Mouse (Mus musculus) adrenal gland (tissue): Measurements from ENCODE around the gene Mex3a.
"Not testable (repeated sequence)": the region's sequence is repeated elsewhere in the genome, so short reads cannot be mapped to it uniquely, and the experiment has no call there.

Experiments used
- intact Hi-C: fragments of 180-260 bp; cut with DNase I; formaldehyde crosslinking; loops from one replicate; pipeline ENCODE4 v1.15.1; 2025

Gene Mex3a

DNA sequence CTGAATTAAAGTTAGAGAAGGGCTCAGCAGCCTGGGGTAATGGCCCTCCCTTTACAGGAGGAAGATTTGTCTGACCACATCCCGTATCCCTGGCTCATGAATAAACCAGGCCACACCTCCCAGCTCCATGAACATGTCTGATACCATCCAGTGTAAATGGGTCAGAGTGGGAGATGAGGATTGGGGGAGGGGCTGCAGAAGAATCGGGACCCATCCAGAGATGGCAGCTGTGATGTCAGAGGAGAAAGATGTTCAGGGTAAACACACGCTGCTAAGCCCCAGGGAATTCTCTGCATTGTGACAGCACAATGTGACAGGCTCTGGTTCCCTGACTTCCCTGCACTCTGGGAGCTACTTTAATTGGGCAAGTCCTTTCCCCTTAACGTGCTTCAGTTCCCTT, 31.2 kb downstream of the Mex3a start:
- intact Hi-C loops, result no loop called here

DNA sequence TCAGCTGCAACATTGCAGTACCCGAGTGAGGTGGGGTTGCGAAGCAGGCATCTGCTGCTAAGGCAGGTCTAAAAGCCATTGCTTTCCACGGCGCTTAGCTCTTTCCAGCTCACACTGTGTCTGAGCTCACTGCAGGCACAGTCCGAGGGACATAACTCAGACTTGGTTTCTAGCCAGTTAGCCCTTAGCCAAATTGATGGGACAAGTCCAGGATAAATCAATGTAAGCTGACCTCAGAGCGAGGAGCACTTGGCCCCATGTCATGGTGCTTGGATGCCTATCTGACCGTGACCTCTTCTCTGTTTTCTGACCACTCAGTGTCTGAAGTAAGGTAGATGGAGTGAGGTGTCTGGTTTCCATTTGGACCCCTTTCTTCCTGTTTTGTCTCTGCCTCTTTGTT, 31.8 kb downstream of the Mex3a start:
- intact Hi-C loops, result no loop called here

DNA sequence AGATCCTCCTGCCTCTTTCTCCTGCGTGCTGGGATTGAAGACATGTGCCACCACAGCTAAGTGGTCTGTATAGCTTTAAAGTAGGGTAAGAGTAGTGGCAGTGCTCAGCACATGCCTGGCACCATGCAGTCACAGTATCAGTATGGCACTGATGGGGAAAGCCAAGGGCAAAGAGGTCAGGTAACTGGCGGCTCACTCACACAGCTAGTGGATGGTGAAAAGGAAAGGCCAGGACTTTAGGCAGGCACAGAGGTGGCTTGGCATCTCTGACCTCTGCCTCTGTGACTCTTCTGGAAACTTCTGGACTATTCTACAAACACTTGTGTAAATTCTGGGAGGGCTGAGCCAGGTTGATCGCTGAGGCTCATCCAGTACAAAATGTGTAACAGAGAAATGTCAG, 33.9 kb downstream of the Mex3a start:
- intact Hi-C loops, result no loop called here

DNA sequence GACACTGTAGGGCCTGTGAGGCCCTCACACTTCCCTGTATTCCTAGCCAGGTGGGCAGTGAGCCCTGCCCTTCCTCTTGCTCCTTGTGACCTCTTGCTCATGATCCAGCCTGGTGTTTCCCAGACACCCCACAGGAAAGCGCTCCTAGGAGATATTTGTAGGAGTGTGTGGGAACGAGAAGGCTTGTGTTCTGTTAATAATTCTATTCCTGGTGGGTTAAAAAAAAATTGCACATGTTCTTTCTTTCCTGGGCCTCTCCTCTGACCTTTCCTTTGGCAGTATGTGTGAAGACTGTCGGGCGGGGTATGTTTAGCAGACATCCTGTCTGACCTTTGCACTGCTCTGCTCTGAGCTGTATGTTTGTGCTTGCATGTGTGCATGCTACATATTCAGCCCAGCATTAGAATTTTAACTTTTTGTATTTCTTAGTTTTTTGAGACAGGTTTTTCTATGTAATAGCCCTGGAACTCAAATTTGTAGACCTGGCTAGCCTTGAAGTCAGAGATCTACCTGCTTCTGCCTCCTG, 34.4 kb downstream of the Mex3a start:
- intact Hi-C loops, result no loop called here

DNA sequence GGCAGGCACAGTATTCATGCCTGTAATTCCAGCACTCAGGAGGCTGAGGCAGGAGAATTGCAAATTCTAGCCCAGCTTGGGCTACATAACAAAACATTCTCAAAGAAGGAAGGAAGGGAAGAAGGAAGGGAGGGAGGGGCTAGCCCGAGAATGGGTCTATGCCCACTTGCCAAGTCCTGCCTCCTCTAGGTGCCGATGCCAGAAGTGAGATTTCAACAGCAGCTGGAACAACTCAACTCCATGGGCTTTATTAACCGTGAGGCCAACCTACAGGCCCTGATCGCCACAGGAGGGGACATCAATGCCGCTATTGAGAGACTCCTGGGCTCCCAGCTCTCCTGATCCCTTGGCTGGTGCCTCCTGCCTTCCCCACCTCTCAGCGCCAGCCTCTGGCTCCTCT, 35.7 kb downstream of the Mex3a start:
- intact Hi-C loops, result no loop called here

DNA sequence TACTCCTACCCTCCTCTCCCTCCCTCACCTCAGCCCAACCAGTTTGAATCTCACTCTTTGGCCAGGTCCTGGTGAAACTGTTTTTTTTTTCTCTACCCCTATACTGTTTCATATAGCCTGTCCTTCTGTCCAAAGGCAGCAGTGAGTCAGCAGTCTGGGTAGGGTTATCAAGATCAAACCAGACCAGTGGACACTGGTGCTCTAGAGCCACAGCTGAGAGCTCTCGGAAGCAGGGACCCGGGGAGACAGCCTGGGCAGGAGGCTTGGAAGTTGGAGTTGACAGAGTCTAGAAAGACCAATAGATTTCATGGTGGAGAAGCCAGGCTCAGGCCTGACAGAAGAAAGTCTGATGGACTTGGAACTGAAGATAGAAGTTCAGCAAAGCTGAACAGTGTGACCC, 36.4 kb downstream of the Mex3a start:
- intact Hi-C loops, result no loop called here

DNA sequence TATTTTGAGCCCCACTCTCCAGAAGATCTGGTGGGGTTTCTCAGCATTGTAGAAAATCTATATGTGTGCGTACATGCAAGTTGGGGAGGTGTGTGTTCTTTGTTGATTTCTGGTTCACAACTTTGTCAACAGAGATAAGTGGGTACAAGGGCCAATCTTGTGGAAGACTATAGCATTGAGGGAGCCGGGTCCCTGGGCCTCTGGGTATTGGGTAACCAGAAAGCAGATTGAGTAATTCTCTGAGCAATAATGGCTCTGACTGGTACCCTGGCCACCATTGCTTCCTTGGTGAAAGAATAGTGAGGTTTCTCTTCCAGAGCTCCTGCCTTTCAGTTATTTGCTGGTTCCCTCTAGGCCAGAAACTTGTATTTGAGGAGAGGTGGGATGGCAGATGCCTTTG, 36.9 kb downstream of the Mex3a start:
- intact Hi-C loops, result no loop called here

DNA sequence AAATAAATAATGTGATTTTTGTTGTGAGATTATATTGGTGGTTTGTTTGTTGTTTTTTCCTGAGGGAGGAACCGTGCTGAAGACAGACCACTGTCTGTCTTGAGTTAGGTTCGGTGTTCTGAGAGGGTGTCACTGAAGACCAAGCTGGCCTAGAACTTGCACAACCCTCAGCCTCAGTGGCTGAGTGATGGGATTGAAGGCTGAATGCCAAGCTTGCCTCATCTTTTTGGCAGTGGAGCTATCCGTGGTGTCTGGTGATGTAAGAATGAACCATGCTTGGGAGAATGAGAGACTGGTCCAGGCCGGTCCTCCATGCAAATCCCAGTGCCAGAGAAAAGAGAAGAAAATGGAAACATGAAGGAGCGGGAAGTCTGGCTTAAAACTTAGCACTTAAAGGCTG, 37.5 kb downstream of the Mex3a start:
- intact Hi-C loops, result no loop called here

DNA sequence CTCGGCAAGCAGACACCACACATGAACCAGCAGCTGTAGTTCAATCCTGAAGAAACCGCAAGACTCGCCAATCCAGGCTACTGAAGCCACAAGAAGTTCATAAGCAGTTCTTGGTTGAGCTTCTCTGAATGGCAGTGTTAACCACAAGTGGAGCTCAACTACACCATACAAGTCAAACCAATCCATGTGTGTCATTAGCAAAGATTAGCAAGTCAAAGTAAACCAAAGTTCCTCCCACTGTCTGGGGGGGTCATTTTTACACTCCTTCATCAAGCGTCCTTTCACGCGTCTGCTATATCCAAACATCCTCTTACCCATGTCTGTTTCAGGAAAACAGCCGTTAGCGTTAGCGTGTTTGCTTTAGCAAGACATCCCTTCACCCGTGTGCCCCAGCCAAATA, 38.1 kb downstream of the Mex3a start:
- intact Hi-C loops, result no loop called here

DNA sequence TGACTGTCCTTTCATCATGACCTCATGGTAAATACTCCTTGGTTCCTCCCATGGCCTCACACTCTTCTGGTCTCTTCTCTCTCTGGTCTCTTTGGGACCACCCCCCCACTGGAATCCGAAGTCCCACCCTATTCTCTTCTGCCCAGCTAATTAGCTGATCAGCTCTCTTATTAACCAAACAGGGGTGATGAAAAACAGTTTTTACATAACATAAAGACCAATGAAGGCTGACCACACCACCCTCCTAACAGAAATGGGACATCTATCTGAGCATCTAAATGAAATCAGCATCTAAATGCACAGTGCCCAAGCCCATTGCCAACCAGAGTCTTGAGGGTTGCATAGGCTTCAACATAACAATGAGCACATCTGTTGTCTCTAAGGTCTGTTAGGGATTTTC, 39.7 kb downstream of the Mex3a start:
- intact Hi-C loops, result no loop called here

DNA sequence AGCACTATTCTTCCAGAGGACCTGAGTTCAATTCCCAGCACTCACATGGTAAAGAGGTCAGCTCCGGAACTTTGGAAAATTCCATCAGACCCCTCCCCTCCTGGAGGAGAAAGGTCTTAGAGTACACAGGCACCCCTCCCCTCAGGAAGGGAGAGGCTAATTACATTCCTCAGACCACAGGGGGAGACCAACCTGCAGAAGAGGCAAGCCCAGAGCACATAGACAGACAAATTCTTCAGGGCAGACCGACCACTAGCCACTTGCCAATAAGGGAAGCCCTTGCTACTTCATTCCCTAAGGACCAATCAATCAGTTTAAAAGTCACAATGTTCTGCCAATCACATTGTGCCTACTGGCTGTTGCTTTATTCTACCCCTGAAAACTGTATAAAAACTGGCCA, 40.6 kb downstream of the Mex3a start:
- intact Hi-C loops, result no loop called here

DNA sequence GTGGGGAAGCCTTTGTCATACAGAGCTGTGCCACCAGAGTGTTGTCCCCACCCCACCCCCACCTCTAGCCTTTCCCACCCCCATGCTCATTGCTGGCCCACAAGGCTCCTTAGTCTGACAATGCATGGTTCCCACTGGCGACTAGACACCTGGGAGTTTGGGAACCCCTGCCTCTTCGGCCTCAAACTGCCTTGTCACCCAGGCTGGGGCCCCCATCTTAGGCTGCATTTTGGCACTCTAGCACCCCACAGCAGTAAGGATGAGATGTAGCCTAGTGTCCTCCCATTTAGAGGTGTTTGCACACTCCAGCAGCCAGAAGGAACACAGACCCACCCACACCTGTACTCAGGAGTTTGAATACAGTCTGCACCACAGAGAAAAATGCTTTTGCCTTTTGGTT, 41.6 kb downstream of the Mex3a start:
- intact Hi-C loops, result no loop called here

DNA sequence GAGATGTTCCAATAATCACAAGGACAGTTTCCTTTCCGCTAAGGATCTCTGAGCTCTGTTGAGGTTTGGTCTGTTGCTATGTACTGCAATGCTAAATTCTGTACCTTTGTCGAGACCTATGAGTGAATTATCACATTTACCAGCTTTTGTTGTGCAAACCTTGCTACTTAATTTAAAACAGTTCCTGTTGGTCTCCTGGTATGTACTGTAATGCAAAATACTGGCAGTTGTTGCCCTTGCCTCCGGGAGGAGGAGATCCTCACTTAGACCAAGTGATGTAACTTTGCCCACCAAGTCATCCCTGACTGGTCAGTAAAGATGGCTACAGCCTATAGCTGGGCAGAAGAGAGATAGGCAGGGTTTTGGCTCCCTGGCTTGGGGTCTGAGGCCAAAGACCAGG, 43.3 kb downstream of the Mex3a start, which contains the start of gene Ssr2:
Ssr2 (plus strand) TSS at position 337 of the 400 bp plus-strand sequence.
- intact Hi-C loops, result no loop called here

DNA sequence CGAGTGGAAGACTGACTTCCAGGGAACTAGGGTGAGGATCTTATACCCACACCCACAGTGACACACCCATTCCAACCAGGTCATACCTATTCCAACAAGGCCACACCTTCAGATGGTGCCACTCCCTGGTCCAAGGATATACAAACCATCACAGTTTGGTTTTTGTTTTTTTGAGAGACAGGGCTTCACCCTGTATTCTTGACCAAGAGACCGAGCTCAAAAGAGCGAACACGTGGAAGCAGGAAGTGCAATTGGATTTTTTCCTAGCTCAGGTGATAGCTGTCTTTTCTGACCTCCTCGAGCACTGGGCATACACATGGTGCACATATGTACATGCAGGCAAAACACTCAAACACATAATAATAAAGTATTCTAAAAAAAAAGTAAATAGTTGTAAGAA, 45.7 kb downstream of the Mex3a start:
- intact Hi-C loops, result not testable (repeated sequence)

DNA sequence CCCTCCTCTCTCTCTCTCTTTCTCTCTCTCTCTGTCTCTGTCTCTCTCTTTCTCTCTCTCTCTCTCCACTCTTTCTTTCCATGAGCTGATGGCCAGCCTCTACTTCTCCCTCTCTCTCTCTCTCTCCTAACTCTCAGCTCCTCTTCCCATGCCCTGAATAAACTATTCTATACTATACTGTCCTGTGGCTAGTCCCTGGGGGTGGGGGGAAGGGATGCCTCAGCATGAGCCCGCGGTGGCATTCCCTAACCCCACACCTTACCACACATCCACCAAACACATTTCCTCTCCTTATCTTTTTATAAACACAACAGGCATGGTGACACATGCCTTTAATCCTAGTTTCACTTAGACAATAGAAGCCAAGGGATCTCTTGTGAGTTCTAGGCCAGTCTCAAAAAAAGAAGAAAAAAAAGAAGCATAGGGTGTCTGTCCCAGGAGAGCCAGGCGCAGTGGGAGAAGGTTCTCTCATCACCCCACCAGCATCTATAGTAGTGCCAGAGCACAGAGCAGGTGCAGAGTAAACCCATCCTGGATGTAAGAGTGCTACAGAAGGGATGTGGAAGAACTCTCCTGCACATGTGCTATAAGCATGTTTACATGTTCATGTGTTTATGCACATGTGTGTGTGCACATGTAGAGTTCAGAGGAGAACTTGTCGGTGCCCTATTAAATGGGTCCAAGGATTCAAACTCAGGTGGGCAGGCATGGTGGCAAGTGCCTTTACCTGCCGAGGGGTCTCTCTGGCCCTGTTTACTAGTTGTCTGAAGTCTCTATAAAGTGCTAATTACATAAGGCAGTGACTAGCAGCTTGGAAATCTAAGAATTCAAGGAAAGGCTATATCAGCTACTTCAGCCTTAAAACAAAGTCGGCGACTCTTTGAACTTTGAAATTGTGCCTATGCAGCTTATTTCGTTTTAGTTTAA, 46.6 kb downstream of the Mex3a start:
- intact Hi-C loops, result no loop called here

DNA sequence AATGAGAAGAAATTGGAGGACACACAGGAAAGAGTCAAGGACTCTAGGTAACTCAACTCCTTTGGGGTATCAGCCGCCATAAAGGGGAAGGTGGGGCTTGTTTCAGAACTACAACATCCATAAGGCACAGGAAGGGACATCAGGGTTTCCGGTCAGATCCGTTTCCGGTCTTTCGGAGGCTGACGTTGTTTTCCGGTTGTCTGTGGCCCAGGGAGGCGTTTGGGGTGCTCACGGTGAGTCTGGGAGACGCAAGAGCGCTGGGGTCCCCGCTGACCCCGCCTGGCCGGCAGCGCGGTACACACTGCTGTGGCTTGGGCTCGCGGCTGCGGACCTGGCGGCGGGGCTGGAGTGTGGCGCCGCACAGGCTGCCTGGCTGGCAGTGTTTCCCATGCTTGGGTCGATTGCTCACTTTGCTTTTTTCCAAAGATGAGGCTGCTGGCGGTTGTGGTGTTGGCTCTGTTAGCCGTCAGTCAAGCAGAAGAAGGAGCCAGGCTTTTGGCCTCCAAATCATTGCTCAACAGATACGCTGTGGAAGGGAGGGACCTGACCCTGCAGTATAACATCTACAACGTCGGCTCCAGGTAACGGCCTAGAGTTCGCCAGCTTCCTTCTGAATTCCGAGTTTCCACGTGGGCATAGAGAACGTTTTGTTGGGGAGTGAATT, 47.4 kb downstream of the Mex3a start:
- intact Hi-C loops, result no loop called here

DNA sequence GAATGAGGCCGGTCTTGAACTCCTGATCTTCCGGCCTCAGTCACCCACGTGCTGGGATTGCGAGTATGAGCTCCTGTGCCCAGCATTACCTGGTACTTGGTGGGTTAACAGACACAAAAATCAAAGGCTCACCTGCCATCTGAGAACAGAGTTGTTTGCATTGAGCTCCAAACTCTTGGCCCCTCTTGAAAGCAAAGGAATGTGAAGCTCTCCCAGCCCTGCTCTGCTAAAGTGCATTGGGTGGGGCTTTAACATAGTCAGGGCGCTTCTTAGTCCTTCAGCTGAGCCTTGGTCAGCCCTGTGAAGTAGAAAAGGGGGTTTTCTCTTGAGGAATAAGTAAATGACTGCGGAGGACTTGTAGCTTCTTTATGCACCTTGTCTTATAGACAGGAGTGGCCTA, 53.6 kb downstream of the Mex3a start:
- intact Hi-C loops, result no loop called here

DNA sequence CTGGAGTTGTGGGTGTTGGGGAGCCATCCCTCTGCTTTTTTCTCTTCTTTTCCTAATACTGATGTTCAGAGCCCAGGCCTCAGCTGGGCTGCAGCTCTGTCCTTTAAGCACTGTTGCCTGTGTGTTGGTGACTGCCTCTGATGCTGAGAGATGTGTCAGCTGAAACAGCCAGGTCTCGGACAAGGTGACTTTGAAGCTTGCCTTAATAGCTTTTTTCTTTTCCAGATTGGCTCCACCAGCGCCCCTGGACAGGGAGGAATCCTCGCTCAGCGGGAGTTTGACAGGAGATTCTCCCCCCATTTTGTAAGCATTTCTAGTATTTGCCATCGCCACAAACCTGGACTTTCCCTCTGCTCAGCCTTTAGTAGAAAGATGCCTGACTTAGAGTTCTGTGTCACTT, 54.4 kb downstream of the Mex3a start:
- intact Hi-C loops, result no loop called here

DNA sequence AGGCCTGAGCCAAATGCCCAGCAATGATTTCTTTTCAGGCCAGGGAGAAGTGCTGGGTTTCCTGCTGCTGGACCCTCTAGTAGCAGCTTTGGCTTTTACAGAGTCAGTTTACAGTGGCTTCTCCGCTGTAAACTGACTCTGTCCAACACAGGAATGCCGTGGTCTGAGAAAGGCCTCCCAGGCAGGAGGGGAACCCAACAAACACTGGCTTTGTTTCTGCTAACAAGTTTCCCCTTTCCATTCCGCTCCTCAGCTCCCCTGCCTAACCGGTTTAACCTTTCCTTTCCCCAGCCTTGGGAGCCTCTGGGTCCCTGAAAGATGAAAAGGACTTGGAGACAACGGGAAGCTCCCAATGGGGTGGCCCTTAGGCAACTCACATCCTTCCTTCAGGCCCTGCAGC, 58.1 kb downstream of the Mex3a start:
- intact Hi-C loops, result loop anchor here (10.0 kb wide), 1 partner anchor 155 kb away; no protein-coding TSS in a partner anchor
